Mouse (Mus musculus) heart, adult 18-20 months (tissue): ENCODE measurements around the gene Cd5. TPM values are rescaled to one million over a fixed set of nuclear protein-coding genes. Genes with fewer than 3 reads are reported as not detected.

ENCODE experiments used
- DNase-seq, 2 experiments: peaks; one replicate each; pipeline ENCODE4 v3.0.0; 2021 to 2022; ENCODE audit warnings: mixed read lengths in 1 of 2
- total RNA-seq, 2 experiments: library from RNA; stranded (reverse); gene quantifications; 2 replicates each; pipeline ENCODE4 v1.2.3; 2021

Gene Cd5
- total RNA-seq, 2 experiments from 2014 or later, result 1.1 TPM; not detected in 1

GRCm38 (mm10) chr19:10701013-10701726, 37.6 kb downstream of the Cd5 start:
- peak; percentile 68 to 71 for DNase-seq

- DNase-seq, result no peak
These were observed 39.0 kb downstream of the Cd5 start for GRCm38 (mm10) chr19:10699851-10700250.

GRCm38 (mm10) chr19:10698131-10698991, 40.4 kb downstream of the Cd5 start:
- no peak for DNase-seq

- DNase-seq, result no peak
These were observed 43.0 kb downstream of the Cd5 start for GRCm38 (mm10) chr19:10695801-10696200.

- peak in 1 of 2 experiments; percentile 38 for DNase-seq
These were observed 44.7 kb downstream of the Cd5 start for GRCm38 (mm10) chr19:10693926-10694682.

GRCm38 (mm10) chr19:10692361-10692760, 46.4 kb downstream of the Cd5 start:
- DNase-seq, result no peak

GRCm38 (mm10) chr19:10691660-10692059, 47.1 kb downstream of the Cd5 start:
- no peak for DNase-seq

- DNase-seq, result no peak
These were observed 47.7 kb downstream of the Cd5 start for GRCm38 (mm10) chr19:10691121-10691520.

- peak; percentile 60 to 76 for DNase-seq
These were observed 48.5 kb downstream of the Cd5 start for GRCm38 (mm10) chr19:10690336-10690735.

GRCm38 (mm10) chr19:10689470-10690166, 49.2 kb downstream of the Cd5 start:
- DNase-seq, result peak; percentile 32 to 52

GRCm38 (mm10) chr19:10688537-10689352, 50.1 kb downstream of the Cd5 start, which contains the start of gene Vps37c:
Gene Vps37c (plus strand): TSS chr19:10688735.
- DNase-seq, result peak; percentile 92 to 99

GRCm38 (mm10) chr19:10685727-10686126, 53.1 kb downstream of the Cd5 start:
- no peak for DNase-seq

- DNase-seq, result no peak
These were observed 53.7 kb downstream of the Cd5 start for GRCm38 (mm10) chr19:10685081-10685480.

GRCm38 (mm10) chr19:10681571-10681970, 57.2 kb downstream of the Cd5 start:
- no peak for DNase-seq

- DNase-seq, result no peak
These were observed 60.1 kb downstream of the Cd5 start for GRCm38 (mm10) chr19:10678772-10679067.

GRCm38 (mm10) chr19:10677915-10678771, 60.7 kb downstream of the Cd5 start, which contains the start of gene Pga5:
Gene Pga5 (minus strand): TSS chr19:10678071.
- DNase-seq, result peak; percentile 72 to 91

GRCm38 (mm10) chr19:10676656-10677055, 62.1 kb downstream of the Cd5 start:
- DNase-seq, result no peak

- no peak for DNase-seq
These were observed 65.5 kb downstream of the Cd5 start for GRCm38 (mm10) chr19:10673275-10673674.

GRCm38 (mm10) chr19:10671854-10672417, 66.9 kb downstream of the Cd5 start:
- no peak for DNase-seq

GRCm38 (mm10) chr19:10671319-10671718, 67.5 kb downstream of the Cd5 start:
- no peak for DNase-seq
